Mouse (Mus musculus) liver, embryonic 16.5 days (tissue): ENCODE data around the gene Irak3. TPM values are rescaled to one million over a fixed set of nuclear protein-coding genes. Genes with fewer than 3 reads are reported as not detected.

Experiments used
- ATAC-seq: fragments of 200-750 bp; cut with Nextera tagmentation; 2 replicates; pipeline ENCODE4 v1.8.0; 2017; ENCODE audit warnings: low read depth, mild to moderate bottlenecking, moderate number of reproducible peaks, moderate library complexity
- H3K27ac ChIP-seq: fragments of 300-500 bp; sonication (generic); 2 replicates; pipeline ENCODE4 v1.5.1; 2014; ENCODE audit warnings: mild to moderate bottlenecking, low read length
- H3K27me3 ChIP-seq: fragments of 300-500 bp; sonication (generic); 2 replicates; pipeline ENCODE4 v1.6.1; 2014; ENCODE audit warnings: low read depth, low read length, mixed read lengths; ENCODE audit not compliant: control insufficient read depth, insufficient read depth
- H3K36me3 ChIP-seq: fragments of 300-500 bp; sonication (generic); 2 replicates; pipeline ENCODE4 v1.6.1; 2014; ENCODE audit warnings: mild to moderate bottlenecking; ENCODE audit not compliant: control insufficient read depth, insufficient read depth
- H3K4me1 ChIP-seq: fragments of 300-500 bp; sonication (generic); 2 replicates; pipeline ENCODE4 v1.6.1; 2014; ENCODE audit warnings: low read depth, low read length, mixed read lengths; ENCODE audit not compliant: control insufficient read depth
- H3K4me2 ChIP-seq: fragments of 300-500 bp; sonication (generic); 2 replicates; pipeline ENCODE4 v1.6.1; 2014; ENCODE audit warnings: low read depth, low read length, mixed read lengths
- H3K4me3 ChIP-seq: fragments of 300-500 bp; sonication (generic); 2 replicates; pipeline ENCODE4 v1.5.1; 2014; ENCODE audit warnings: low read depth, mild to moderate bottlenecking, low read length
- H3K9ac ChIP-seq: fragments of 300-500 bp; sonication (generic); 2 replicates; pipeline ENCODE4 v1.6.1; 2014; ENCODE audit warnings: low read depth, low read length
- H3K9me3 ChIP-seq: fragments of 300-500 bp; sonication (generic); replicated peaks from 2 replicates; pipeline ENCODE4 v1.6.1; 2016; ENCODE audit warnings: low read length; ENCODE audit not compliant: control insufficient read depth
- WGBS: fragments of 180-500 bp; shearing (Covaris S2); extraction: QIAGEN DNeasy Blood & Tissue Kit; methylation state at CpG from one replicate; pipeline ENCODE4 v1.1.7; 2014; ENCODE audit not compliant: insufficient replicate concordance; 5-methylcytosine and 5-hydroxymethylcytosine counted together
- polyA plus RNA-seq: library from polyadenylated mRNA; unstranded; fragments of >200 nt; fragmentation: Nextera tagmentation; extraction: Ambion mirVana; gene quantifications from 2 replicates; pipeline ENCODE4 v1.2.1, GENCODE M21; 2015

The Irak3 gene
- polyA plus RNA-seq, 1 experiment from 2014 or later = 1.8 TPM

- 67% methylated on average over 5 of the region's 5 CpGs for WGBS
- H3K9ac ChIP-seq = no peak overlapping the region
- H3K4me2 ChIP-seq = no peak overlapping the region
- ATAC-seq = no peak
- no peaks in the 10 kb centered on the region; the same call in 1 of the 2 replicates for H3K4me1 ChIP-seq
- no peak overlapping the region for H3K4me3 ChIP-seq
- no peaks in the 10 kb centered on the region for H3K27me3 ChIP-seq
- H3K9me3 ChIP-seq = no peaks in the 10 kb centered on the region
- H3K27ac ChIP-seq = no peak overlapping the region
- no peaks in the 10 kb centered on the region for H3K36me3 ChIP-seq
Observed at GRCm38 (mm10) chr10:120171340-120171739, 30.6 kb downstream of the Irak3 start.

- Histone ChIP-seq H3K4me3 (no peak overlapping the region), H3K36me3 (no peaks in the 10 kb centered on the region), H3K27ac (no peak overlapping the region), H3K27me3 (no peaks in the 10 kb centered on the region), H3K4me2 (no peak overlapping the region), H3K9ac (no peak overlapping the region), H3K9me3 (no peaks in the 10 kb centered on the region), H3K4me1 (no peaks in the 10 kb centered on the region; the same call in 1 of the 2 replicates)
- no peak for ATAC-seq
- WGBS = 65% methylated on average over 4 of the region's 4 CpGs
Observed at GRCm38 (mm10) chr10:120170277-120170676, 31.7 kb downstream of the Irak3 start.

DNA sequence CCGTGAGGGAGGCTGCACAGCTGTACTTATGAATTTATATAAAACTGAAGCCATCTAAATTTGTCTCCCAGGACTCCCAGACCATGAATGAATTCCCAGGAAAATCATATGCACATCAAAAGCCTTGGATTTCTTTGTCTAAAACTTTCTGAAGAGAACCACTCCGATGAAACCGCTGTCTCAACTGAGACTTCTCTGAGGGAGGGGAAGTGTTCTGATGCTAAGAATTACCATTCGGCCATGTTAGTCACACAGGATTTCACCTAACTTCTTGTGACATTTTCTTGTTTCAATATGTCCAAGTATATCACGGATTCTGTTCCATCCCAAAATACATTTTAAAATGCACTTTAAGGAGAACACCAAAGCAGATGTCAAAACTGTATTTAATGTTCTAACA, 32.1 kb downstream of the Irak3 start:
- H3K36me3 ChIP-seq = no peaks in the 10 kb centered on the region
- no peak overlapping the region for H3K27ac ChIP-seq
- H3K4me3 ChIP-seq = no peak overlapping the region
- H3K4me2 ChIP-seq = no peak overlapping the region
- H3K4me1 ChIP-seq = no peaks in the 10 kb centered on the region; the same call in 1 of the 2 replicates
- H3K9ac ChIP-seq = no peak overlapping the region
- no peaks in the 10 kb centered on the region for H3K27me3 ChIP-seq
- WGBS = 71% methylated on average over 5 of the region's 5 CpGs
- H3K9me3 ChIP-seq = no peaks in the 10 kb centered on the region
- ATAC-seq = no peak

- H3K9me3 ChIP-seq = no peaks in the 10 kb centered on the region
- 22% methylated on average over 10 of the region's 10 CpGs for WGBS
- no peaks in the 10 kb centered on the region for H3K27me3 ChIP-seq
- H3K4me1 ChIP-seq = no peaks in the 10 kb centered on the region; the same call in 1 of the 2 replicates
- no peak for ATAC-seq
- 0 out of 2 replicates have a peak overlapping the region, but pooled peaks have one; percentile 6 for H3K4me2 ChIP-seq
- H3K36me3 ChIP-seq = no peaks in the 10 kb centered on the region
- H3K27ac ChIP-seq = no peak overlapping the region
- H3K9ac ChIP-seq = no peak overlapping the region
- no peak overlapping the region for H3K4me3 ChIP-seq
Observed at GRCm38 (mm10) chr10:120169064-120169463, 32.9 kb downstream of the Irak3 start.

DNA sequence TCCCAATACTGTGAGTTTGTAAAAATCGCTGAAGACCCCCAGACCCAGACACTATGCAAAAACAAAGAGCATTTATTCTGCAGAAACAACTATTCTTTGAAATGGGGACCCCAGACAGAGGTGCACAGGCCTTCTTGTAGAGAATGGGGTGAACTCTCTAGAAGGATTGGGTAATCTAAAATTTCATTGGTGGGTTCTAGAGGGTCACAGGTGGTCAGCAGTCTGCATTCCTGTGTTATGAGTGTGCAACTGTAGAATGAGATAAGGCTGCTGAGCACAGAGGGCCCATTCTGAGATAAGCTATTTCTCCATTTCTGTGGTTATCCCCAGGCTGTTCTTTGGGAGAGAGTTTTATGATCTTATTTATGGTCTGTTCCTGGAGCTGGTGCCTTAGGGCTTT, 33.9 kb downstream of the Irak3 start:
- Histone ChIP-seq H3K9me3 (no peaks in the 10 kb centered on the region), H3K9ac (no peak overlapping the region), H3K4me3 (no peak overlapping the region), H3K4me1 (no peaks in the 10 kb centered on the region; the same call in 1 of the 2 replicates), H3K4me2 (no peak overlapping the region), H3K36me3 (no peaks in the 10 kb centered on the region), H3K27ac (no peak overlapping the region), H3K27me3 (no peaks in the 10 kb centered on the region)
- ATAC-seq = peak; percentile 79
- WGBS = 24% methylated on average over 1 of the region's 1 CpGs

GRCm38 (mm10) chr10:120165793-120166503, 36.0 kb downstream of the Irak3 start:
- no peak for ATAC-seq
- H3K9ac ChIP-seq = no peak overlapping the region
- no peak overlapping the region for H3K4me3 ChIP-seq
- no peak overlapping the region for H3K4me2 ChIP-seq
- H3K36me3 ChIP-seq = no peaks in the 10 kb centered on the region
- no peak overlapping the region for H3K27ac ChIP-seq
- no peaks in the 10 kb centered on the region for H3K9me3 ChIP-seq
- H3K4me1 ChIP-seq = no peaks in the 10 kb centered on the region; the same call in 1 of the 2 replicates
- 81% methylated on average over 17 of the region's 17 CpGs for WGBS
- no peaks in the 10 kb centered on the region for H3K27me3 ChIP-seq

- H3K27ac ChIP-seq = no peak overlapping the region
- H3K4me2 ChIP-seq = no peak overlapping the region
- H3K9me3 ChIP-seq = no peaks in the 10 kb centered on the region
- no peak overlapping the region for H3K9ac ChIP-seq
- no peaks in the 10 kb centered on the region; the same call in 1 of the 2 replicates for H3K4me1 ChIP-seq
- ATAC-seq = no peak
- H3K27me3 ChIP-seq = no peaks in the 10 kb centered on the region
- no peaks in the 10 kb centered on the region for H3K36me3 ChIP-seq
- WGBS = 75% methylated on average over 19 of the region's 19 CpGs
- no peak overlapping the region for H3K4me3 ChIP-seq
Observed at GRCm38 (mm10) chr10:120164931-120165792, 36.8 kb downstream of the Irak3 start.

DNA sequence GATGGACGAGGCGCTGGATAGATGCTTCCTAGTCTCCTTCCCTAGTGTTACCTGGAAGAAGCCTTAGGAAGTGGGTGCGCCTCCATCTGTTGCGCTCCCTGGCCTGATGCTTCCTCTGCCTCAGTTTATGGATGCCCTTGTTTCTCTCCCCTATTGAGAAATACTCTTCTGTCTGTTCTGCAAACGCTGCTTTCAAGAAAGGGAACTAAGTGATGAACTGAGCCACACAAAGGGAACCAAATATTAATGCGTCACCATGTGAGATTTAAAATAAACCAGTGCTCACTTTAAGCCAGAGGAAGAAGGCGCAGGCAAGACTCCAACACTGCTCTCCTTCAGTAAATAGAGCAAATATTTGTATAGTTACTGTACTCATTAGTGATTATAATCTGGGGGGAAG, 38.4 kb downstream of the Irak3 start:
- Histone ChIP-seq H3K9ac (no peak overlapping the region), H3K4me1 (no peaks in the 10 kb centered on the region; the same call in 1 of the 2 replicates), H3K27me3 (no peaks in the 10 kb centered on the region), H3K4me3 (no peak overlapping the region), H3K36me3 (no peaks in the 10 kb centered on the region), H3K4me2 (no peak overlapping the region), H3K27ac (no peak overlapping the region), H3K9me3 (no peaks in the 10 kb centered on the region)
- ATAC-seq = no peak
- 70% methylated on average over 7 of the region's 7 CpGs for WGBS

GRCm38 (mm10) chr10:120162840-120163239, 39.1 kb downstream of the Irak3 start:
- no peak for ATAC-seq
- Histone ChIP-seq H3K4me1 (no peaks in the 10 kb centered on the region), H3K9me3 (no peaks in the 10 kb centered on the region), H3K4me3 (no peak overlapping the region), H3K9ac (no peak overlapping the region), H3K27ac (no peak overlapping the region), H3K27me3 (no peaks in the 10 kb centered on the region), H3K36me3 (no peaks in the 10 kb centered on the region), H3K4me2 (no peak overlapping the region)
- WGBS = 81% methylated on average over 10 of the region's 10 CpGs
